Mouse (Mus musculus) heart, adult 2 months (tissue): ENCODE results near the gene Csl. TPM values are rescaled to one million over a fixed set of nuclear protein-coding genes. Genes with fewer than 3 reads are reported as not detected.
A peak's percentile ranks its signal among the peaks of the same experiment; 100 is the strongest.

Experiments
- DNase-seq, 2 experiments: peaks; one replicate each; pipeline ENCODE4 v3.0.0; 2021
- H3K27ac ChIP-seq: fragments of 200-600 bp; 2 replicates; pipeline ENCODE4 v1.8.1; 2022
- H3K27me3 ChIP-seq: fragments of 200-500 bp; 2 replicates; pipeline ENCODE4 v1.6.1; 2012; ENCODE audit warnings: mild to moderate bottlenecking, low read length, inconsistent platforms, mixed read lengths; ENCODE audit not compliant: control insufficient read depth, insufficient read depth
- H3K36me3 ChIP-seq: fragments of 200-500 bp; 2 replicates; pipeline ENCODE4 v1.6.1; 2012; ENCODE audit warnings: low read length, inconsistent platforms; ENCODE audit not compliant: control insufficient read depth, insufficient read depth
- H3K4me1 ChIP-seq: fragments of 200-500 bp; 2 replicates; pipeline ENCODE4 v1.6.1; 2011; ENCODE audit warnings: low read length; ENCODE audit not compliant: control insufficient read depth, insufficient read depth
- H3K4me3 ChIP-seq: fragments of 200-600 bp; 2 replicates; pipeline ENCODE4 v1.8.1; 2022
- H3K79me2 ChIP-seq: fragments of 200-500 bp; replicated peaks from 2 replicates; pipeline ENCODE4 v1.6.1; 2012; ENCODE audit warnings: mild to moderate bottlenecking, inconsistent platforms, low read length, moderate library complexity, mixed read lengths; ENCODE audit not compliant: control insufficient read depth, insufficient read depth
- H3K9ac ChIP-seq: fragments of 200-500 bp; 2 replicates; pipeline ENCODE4 v1.6.1; 2012; ENCODE audit warnings: low read depth, mild to moderate bottlenecking, control low read depth, inconsistent platforms, low read length, mixed read lengths
- CTCF ChIP-seq: fragments of 200-600 bp; IDR thresholded peaks from 2 replicates; pipeline ENCODE4 v1.8.1; 2022; ENCODE audit warnings: antibody characterized with exemption, mild to moderate bottlenecking, moderate library complexity
- EP300 ChIP-seq: fragments of 200-500 bp; IDR thresholded peaks from 2 replicates; pipeline ENCODE4 v1.6.1; 2011; ENCODE audit warnings: low read depth, low read length, control low read depth; ENCODE audit not compliant: insufficient read depth
- POLR2A ChIP-seq: fragments of 200-500 bp; IDR thresholded peaks from 2 replicates; pipeline ENCODE4 v1.6.1; 2011; ENCODE audit warnings: mild to moderate bottlenecking, low read depth, low read length, control low read depth; ENCODE audit not compliant: insufficient read depth
- WGBS: fragments of 180-500 bp; shearing (Covaris S2); methylation state at CpG from one replicate; pipeline ENCODE4 v1.1.7; 2018; 5-methylcytosine and 5-hydroxymethylcytosine counted together
- intact Hi-C: fragments of 180-260 bp; cut with DNase I; formaldehyde crosslinking; loops from one replicate; pipeline ENCODE4 v1.15.1; 2025
- long read RNA-seq: library from polyadenylated mRNA; stranded (forward); transcript quantifications from one replicate; pipeline ENCODE4 v2.0.0, GENCODE M21; 2021
- polyA plus RNA-seq: library from polyadenylated mRNA; depleted of rRNA; stranded (reverse); fragments of >200 nt; gene quantifications from 2 replicates; pipeline ENCODE4 v1.2.3, GENCODE M21; 2012; rRNA removed
- total RNA-seq, 2 experiments: library from RNA; stranded (reverse); gene quantifications; 2 replicates each; pipeline ENCODE4 v1.2.3; 2021

The Csl gene
- 1 to 10 TPM; 3.1 to 3.4 TPM for total RNA-seq
- 0.38 and 0.39 TPM in 2 replicates for polyA plus RNA-seq
- long read RNA-seq, result 0 reads

DNA sequence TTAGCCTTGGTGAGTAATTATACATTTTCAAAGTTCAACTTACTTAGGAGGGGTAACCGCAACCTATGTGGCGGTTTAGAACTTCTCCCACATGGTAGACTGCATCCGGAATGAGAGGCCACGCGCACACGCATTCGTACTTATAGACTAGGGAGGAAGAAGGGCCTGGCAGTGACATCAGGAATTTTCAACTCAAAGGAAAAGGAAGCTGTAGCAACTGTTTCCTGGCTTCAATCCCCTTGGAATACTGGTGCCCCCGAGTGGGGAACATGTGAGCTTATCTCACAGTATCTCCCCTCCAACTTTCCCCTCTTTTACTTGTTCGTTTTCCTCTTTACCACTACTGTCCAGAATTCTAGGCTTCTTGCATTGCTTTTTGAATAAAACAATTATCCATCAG is at the start of gene Csl:
Gene Csl (minus strand): TSS at position 101 of the 400 bp plus-strand sequence.
- DNase-seq, result no peak
- Histone ChIP-seq H3K4me3 (no peak within 1 kb of the TSS), H3K36me3 (no peaks in the 10 kb centered on the region), H3K4me1 (no peaks in the 10 kb centered on the region), H3K27me3 (no peaks in the 10 kb centered on the region), H3K79me2 (no peaks in the 10 kb centered on the region), H3K27ac (no peak within 1 kb of the TSS), H3K9ac (no peak within 1 kb of the TSS)
- intact Hi-C loops, result loop anchor here (10.0 kb wide), 2 partner anchors 115 to 255 kb away; partner anchors contain the start of gene Kitl
- 75% methylated on average over 9 of the region's 9 CpGs for WGBS
- TF ChIP-seq EP300, result no peak
- TF ChIP-seq POLR2A, result no peak
- no peak for TF ChIP-seq CTCF

DNA sequence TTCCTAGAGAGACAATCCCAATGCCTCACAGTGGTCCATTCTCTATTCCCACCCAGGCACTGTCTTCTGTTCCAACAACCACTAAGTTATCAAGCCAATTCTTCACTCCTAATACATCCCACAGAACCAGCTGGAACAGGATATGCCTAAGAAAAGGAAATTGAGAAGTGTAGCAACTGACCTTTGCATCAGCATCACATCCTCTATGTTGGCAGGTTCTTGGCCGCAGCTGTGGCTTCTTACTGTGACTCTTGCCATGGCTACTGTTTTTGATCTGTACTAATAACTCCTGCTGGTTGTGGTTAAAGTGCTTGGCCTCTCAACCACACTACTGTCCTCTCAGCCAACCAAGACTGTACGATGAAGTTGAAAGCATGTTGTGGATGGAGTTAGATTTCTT is 30.0 kb upstream of the Csl start:
- H3K9ac ChIP-seq, result no peak overlapping the region
- no peaks in the 10 kb centered on the region; the same call in none of the 2 replicates for H3K4me1 ChIP-seq
- no peak overlapping the region for H3K4me3 ChIP-seq
- DNase-seq, result no peak
- no peaks in the 10 kb centered on the region for H3K27me3 ChIP-seq
- no peak overlapping the region for H3K27ac ChIP-seq
- intact Hi-C loops, result no loop called here
- TF ChIP-seq POLR2A (no peak), CTCF (no peak), EP300 (no peak)
- no peaks in the 10 kb centered on the region for H3K79me2 ChIP-seq
- WGBS, result 53% methylated on average over 2 of the region's 2 CpGs
- no peaks in the 10 kb centered on the region for H3K36me3 ChIP-seq

DNA sequence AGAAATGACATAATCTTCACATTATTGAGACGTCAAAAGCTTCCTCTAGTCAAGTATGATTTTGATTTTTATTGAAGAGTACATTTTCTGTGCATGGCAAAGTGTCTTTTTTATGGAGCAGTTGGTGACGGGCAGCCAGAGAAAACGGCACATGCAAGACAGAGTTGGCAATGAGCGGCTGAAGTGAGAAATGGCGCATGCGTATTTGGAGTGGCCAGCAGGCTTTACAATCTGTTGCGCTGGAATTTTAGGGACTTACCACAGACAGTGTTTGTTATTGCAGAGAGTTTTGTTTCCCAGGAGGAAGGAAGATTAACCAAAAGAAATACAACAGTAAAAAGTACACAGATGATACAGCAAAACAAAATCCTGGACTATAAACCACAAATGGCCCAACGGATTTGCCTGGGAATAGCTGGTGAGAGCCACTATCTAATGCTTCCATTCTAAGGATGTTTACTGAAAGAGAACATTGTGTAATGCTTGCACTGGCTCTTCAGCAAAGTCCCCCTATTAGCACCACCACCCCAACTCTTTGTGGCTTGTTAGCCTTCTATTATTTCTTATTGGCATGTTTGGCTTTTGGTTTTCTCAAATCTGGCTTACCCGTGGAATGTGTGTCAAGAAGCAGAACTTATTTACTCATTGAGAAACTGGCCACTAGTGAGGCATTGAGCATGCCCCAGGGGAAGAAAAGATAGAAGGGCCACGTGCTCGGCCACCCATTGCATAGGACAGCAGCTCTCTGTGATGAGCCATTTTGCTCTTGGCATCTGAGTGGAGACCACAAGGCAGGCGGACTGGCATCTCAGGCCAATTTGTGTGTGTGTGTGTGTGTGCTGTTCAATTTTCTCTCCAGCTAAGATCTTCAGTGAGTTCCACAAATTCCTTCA is 15.0 kb upstream of the Csl start:
- Histone ChIP-seq H3K9ac (no peak overlapping the region), H3K27ac (no peak overlapping the region), H3K36me3 (no peaks in the 10 kb centered on the region), H3K79me2 (no peaks in the 10 kb centered on the region), H3K27me3 (no peaks in the 10 kb centered on the region), H3K4me3 (no peak overlapping the region), H3K4me1 (no peaks in the 10 kb centered on the region)
- intact Hi-C loops, result no loop called here
- 89% methylated on average over 12 of the region's 12 CpGs for WGBS
- TF ChIP-seq CTCF, result no peak
- TF ChIP-seq EP300, result no peak
- no peak for TF ChIP-seq POLR2A
- no peak for DNase-seq

DNA sequence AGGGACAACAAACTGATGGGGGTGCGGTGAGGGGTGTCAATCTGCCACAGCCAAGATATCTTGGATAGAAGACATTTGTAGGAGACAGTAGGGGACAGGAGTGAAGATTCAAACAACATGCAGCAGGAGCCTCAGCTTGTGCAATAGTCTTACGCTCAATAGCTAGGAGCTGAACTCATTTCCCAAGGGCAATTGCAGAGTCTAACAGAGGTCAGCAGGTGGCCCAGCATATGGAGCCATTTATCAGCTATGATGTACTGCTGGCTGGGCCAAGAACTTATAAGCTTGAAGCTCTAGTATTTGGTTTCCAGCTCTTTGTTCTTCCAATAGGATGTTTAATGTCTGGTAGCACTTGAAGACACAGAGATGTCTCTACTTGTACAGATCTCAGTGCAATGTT is 9.3 kb downstream of the Csl start:
- intact Hi-C loops, result loop anchor here (10.0 kb wide), 2 partner anchors 105 to 265 kb away; partner anchors contain the start of gene Kitl
- Histone ChIP-seq H3K36me3 (peaks cover 3% of the 10 kb centered on the region; the same call in 1 of the 2 replicates), H3K9ac (no peak overlapping the region)

DNA sequence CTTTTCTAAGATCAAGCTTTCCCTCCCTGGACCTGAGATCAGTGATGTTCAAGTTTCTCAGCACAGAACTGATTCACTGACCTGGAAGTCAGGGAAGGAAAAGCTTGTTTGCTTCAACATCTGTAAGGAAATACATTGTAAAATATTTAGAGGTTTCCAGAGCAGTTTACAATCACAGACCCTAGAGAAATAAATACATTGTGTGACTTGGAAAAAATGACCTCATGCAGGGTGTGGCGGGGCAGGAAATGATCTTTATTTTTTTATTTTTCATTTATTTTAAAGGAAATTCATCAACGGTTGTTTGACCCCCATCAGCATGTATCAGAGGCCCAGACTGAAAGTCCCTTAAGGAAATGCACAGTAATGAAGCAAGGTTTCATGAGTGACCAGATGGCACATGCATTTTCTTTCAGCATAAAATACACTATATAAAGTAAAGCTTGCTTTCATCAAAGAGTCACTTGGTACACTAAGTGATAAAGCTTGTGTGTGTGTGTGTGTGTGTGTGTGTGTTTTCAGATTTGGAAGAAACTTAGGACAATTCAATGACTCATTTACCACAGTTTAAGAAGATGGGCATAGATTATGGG is 10.7 kb downstream of the Csl start:
- WGBS, result 26% methylated on average over 2 of the region's 2 CpGs

More for the DNA sequence above, 9.3 kb downstream of the Csl start:
- Histone ChIP-seq H3K27ac (peak overlapping the region; percentile 72; the same call in 1 of the 2 replicates), H3K4me1 (peaks cover 3% of the 10 kb centered on the region), H3K27me3 (no peaks in the 10 kb centered on the region), H3K4me3 (no peak overlapping the region), H3K79me2 (no peaks in the 10 kb centered on the region)
- WGBS, result 92% methylated on average over 2 of the region's 2 CpGs
- TF ChIP-seq CTCF (no peak), POLR2A (no peak), EP300 (no peak)
- no peak for DNase-seq

More for the DNA sequence above, 10.7 kb downstream of the Csl start:
- H3K27ac ChIP-seq, result peak overlapping the region; percentile 72
- no peak overlapping the region for H3K9ac ChIP-seq
- intact Hi-C loops, result loop anchor here (10.0 kb wide), 2 partner anchors 64 to 416 kb away; no protein-coding TSS in a partner anchor
- H3K4me3 ChIP-seq, result no peak overlapping the region
- H3K79me2 ChIP-seq, result no peaks in the 10 kb centered on the region
- H3K36me3 ChIP-seq, result peaks cover 3% of the 10 kb centered on the region; the same call in 1 of the 2 replicates
- peaks cover 3% of the 10 kb centered on the region for H3K4me1 ChIP-seq
- H3K27me3 ChIP-seq, result no peaks in the 10 kb centered on the region
- DNase-seq, result peak in 1 of 2 experiments; percentile 9
- TF ChIP-seq EP300, result no peak
- TF ChIP-seq POLR2A, result no peak
- no peak for TF ChIP-seq CTCF
